Mouse (Mus musculus) c-Kit-positive CD71-negative TER-119-negative erythroid progenitor cells, embryonic 14.5 days (primary cell): ENCODE results near the gene Gm10382.
"Not testable (repeated sequence)": the region's sequence is repeated elsewhere in the genome, so short reads cannot be mapped to it uniquely, and the experiment has no call there.

Experiments used
- DNase-seq: peaks from one replicate; pipeline ENCODE4 v3.0.0-alpha.2; 2013; ENCODE audit warnings: low read depth

Gene Gm10382

GRCm38 (mm10) chr5:125393622-125394603, 4.8 kb downstream of the Gm10382 start:
- peak; percentile 88 for DNase-seq

GRCm38 (mm10) chr5:125395008-125395407, 5.9 kb downstream of the Gm10382 start:
- DNase-seq = no peak

- DNase-seq = no peak
These were observed 11.8 kb downstream of the Gm10382 start for GRCm38 (mm10) chr5:125400903-125401302.

- no peak for DNase-seq
These were observed 13.4 kb downstream of the Gm10382 start for GRCm38 (mm10) chr5:125402476-125402875.

GRCm38 (mm10) chr5:125402991-125403390, 13.9 kb downstream of the Gm10382 start:
- no peak for DNase-seq

- DNase-seq = peak; percentile 67
These were observed 14.7 kb downstream of the Gm10382 start for GRCm38 (mm10) chr5:125403481-125404465.

GRCm38 (mm10) chr5:125404536-125404902, 15.4 kb downstream of the Gm10382 start:
- DNase-seq = no peak

GRCm38 (mm10) chr5:125404903-125405545, 15.9 kb downstream of the Gm10382 start:
- DNase-seq = peak; percentile 68

GRCm38 (mm10) chr5:125405546-125406248, 16.6 kb downstream of the Gm10382 start:
- peak; percentile 95 for DNase-seq

GRCm38 (mm10) chr5:125406322-125407016, 17.3 kb downstream of the Gm10382 start:
- no peak for DNase-seq

GRCm38 (mm10) chr5:125407020-125407830, 18.1 kb downstream of the Gm10382 start:
- DNase-seq = no peak

GRCm38 (mm10) chr5:125407910-125408575, 18.9 kb downstream of the Gm10382 start:
- no peak for DNase-seq

- DNase-seq = peak; percentile 77
These were observed 19.7 kb downstream of the Gm10382 start for GRCm38 (mm10) chr5:125408842-125409241.

GRCm38 (mm10) chr5:125409348-125410090, 20.4 kb downstream of the Gm10382 start:
- DNase-seq = peak; percentile 55

GRCm38 (mm10) chr5:125411972-125412530, 22.9 kb downstream of the Gm10382 start:
- DNase-seq = peak; percentile 76

- DNase-seq = not testable (repeated sequence)
These were observed 23.4 kb downstream of the Gm10382 start for GRCm38 (mm10) chr5:125412536-125412935.

- no peak for DNase-seq
These were observed 24.6 kb downstream of the Gm10382 start for GRCm38 (mm10) chr5:125413763-125414162.

GRCm38 (mm10) chr5:125416183-125416582, 27.1 kb downstream of the Gm10382 start:
- no peak for DNase-seq
